Mouse (Mus musculus) T-cell, adult 2 months (primary cell): ENCODE data around the gene Galnt6.

Experiments used
- DNase-seq: peaks from one replicate; pipeline ENCODE4 v3.0.0; 2022; ENCODE audit warnings: low spot score

Galnt6 gene

DNA sequence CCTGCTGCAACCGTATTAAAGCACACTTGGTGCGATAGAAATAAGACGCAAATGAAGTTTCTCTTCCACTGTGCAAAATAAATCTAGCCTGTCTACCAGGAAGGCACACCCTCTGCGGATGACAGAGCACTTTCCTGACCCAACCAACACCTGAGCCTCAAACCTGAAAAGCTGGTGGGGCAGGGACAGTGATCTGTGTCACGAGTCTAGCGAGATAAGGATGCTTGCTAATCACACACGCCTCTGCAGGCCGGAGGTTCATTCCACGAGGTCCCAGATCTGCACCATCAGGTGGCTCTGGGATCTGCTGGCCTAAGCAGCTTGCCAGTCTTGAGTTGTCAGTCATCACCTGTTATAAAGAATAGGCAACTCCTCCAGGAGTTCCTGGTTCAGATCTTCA is 77.6 kb downstream of the Galnt6 start:
- DNase-seq, result no peak

DNA sequence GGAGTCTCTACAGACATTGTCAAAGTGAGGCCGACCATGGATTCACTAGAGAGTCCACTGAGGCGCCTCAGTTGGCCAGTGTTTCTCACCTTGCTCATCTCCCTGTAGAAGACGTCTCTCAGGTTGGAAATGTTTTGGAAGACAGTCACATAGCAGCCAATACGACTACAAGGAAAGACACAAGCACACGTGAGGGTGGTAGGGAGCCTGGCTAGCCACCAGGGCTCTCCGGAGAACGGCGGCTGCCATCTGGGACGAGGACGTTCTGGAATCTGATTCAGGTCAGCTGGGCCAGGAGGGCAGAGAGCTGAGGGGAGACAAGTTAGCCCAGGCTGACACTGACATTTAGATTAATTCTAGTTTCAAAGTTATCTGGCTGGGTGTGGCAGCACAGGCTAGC is 79.1 kb downstream of the Galnt6 start:
- no peak for DNase-seq

DNA sequence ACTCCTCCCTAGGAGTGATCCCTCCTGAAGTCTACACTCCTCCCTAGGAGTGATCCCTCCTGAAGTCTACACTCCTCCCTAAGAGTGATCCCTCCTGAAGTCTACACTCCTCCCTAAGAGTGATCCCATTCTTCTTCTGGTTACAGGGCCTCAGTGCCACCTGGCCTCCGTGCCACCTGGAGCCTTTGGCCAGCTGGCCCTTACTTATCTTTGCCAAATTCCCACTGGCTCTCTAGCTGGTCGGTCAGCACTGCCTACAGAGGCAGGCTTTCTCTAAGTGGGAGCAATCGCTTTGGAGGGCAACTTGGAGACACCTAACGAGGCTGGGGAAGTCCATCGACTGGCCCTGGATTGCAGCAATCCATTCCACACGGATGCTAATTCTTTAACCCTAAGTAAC is 83.0 kb downstream of the Galnt6 start:
- no peak for DNase-seq

DNA sequence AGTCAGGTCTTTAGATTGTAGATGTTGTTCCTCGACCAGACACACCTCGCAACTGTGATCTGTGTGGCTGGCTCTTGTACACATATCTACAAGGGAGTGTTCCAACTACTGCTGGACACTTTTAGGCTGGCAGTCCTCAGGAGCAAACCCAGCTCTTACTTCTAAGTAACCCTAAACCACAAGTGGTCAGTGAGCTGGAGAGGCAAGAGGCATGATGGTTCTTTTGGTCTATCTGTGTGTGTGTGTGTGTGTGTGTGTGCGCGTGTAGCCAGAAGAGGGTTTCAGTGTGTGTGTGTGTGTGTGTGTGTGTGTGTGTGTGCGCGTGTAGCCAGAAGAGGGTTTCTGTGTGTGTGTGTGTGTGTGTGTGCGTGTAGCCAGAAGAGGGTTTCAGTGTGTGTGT is 86.7 kb downstream of the Galnt6 start:
- no peak for DNase-seq
